Mouse (Mus musculus): ENCODE results near the gene Sec22c. TPM values are rescaled to one million over a fixed set of nuclear protein-coding genes. Genes with fewer than 3 reads are reported as not detected.
A peak's percentile ranks its signal among the peaks of the same experiment; 100 is the strongest.

Gene Sec22c
- total RNA-seq, 2 experiments from 2014 or later = 5.1 to 6.4 TPM

DNA sequence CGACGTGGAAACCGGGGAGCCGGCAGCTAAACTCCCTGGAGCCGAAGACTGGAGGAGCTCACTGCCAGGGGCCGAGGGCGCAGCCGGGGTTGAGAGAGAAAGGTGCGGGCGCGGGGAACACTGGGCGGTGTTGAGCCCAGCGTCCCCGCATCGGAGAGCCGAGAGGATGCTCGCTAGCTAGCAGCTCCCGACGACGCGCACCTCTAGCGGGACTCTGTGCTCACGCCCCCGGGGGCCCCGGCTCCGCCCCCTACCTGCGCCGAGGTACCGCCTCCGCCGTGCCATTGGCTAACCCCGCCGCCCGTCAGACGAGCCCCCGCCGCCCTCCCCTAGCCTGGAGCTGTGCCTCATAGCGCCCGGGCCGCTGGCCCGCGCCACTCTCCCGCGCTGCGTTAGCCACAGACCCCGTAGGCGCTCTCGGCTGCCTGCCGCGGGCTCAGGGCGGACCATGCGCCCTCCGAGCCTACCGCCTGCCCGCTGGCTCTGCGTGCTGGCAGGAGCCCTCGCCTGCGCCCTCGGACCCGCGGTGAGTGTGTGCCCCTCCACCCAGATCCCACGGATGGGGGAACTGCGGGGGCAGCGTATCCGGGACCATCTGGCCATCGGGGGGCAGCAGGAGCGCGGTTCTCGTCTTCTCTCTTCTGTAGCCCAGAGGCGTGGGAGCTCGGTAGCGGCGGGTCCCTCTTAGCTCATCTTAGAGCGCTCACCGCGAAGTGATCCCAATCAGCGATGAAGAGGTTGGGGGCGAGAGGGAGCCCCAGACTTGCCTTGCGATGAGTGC lies 62.7 kb downstream of the Sec22c start, which contains the start of gene Vipr1:
Vipr1 (plus strand) TSS at position 316 of the 781 bp plus-strand sequence.
- peak; percentile 54 for DNase-seq

DNA sequence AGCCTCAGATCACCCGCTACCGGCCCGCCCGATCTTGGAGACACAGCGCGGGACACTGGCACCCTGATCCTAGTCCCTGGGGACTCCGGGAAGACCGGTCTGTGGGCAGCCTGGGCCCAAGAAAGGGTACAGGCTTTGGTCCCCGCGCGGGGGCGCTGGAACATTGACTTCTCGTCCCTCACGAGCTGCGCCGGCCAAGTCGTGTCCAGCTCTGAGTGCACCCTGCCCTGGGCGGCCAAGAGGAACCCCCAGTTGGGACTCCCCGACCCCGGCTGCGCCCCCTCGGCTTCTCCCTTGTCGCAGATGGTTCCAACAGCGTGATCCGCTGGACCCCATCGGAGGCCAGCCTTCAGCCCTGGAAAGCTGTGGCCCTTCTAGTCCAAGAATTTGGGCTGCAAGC lies 63.3 kb downstream of the Sec22c start, which contains the start of gene Lyzl4:
Lyzl4 (minus strand) TSS at position 96 of the 400 bp plus-strand sequence.
- DNase-seq = peak; percentile 84

DNA sequence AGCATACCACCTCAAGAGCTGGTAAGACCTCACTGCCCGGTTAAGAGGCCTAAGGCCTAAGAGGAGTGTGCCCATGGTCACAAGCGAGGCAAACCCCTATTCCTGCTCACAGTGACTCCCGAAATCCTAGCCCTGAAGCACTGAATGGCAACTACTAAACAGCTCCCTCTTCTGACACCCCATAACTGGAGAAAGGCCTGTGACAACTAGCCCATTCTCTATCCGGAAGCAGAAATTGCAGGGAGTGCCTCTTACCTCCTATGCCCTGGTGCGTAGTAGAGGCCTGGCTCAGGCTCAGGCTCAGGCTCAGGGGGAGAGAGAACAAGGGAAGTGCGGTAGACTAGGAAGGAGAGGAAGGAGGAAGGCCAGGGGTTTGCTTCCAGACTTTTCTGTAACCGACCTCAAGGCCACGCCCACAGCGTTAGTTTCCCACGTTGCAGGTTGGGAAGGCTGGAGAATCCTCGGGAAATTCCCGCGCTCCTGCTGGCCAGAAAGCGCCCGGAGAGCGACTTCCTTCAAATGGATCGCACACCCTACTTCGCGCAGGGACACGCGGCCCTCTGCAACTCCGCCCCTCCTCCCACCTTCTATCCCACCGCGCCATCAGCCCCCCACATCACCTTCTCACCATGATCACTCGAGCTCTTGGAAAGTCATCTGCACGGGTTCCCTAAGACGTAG lies 63.9 kb downstream of the Sec22c start:
- DNase-seq = no peak

DNA sequence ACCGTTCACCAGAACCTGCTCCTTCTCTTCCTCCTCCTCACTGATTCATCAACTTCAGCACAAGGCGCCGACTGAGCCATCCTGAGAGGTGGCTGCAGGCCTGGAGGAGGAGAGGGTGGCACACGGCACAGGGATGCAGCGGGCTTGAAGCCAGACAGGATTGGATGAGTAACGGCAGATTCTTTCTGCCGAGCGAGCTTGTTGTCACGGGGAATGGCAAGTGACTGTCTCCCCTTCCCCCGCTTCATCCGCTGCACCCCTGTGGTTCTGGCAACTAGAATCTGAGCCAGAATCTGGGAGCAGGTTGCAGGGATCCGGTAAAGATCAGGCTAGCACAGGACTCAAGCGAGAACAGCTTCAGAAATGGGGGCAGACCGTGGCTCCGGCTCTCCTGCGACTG lies 65.5 kb downstream of the Sec22c start:
- DNase-seq = no peak

DNA sequence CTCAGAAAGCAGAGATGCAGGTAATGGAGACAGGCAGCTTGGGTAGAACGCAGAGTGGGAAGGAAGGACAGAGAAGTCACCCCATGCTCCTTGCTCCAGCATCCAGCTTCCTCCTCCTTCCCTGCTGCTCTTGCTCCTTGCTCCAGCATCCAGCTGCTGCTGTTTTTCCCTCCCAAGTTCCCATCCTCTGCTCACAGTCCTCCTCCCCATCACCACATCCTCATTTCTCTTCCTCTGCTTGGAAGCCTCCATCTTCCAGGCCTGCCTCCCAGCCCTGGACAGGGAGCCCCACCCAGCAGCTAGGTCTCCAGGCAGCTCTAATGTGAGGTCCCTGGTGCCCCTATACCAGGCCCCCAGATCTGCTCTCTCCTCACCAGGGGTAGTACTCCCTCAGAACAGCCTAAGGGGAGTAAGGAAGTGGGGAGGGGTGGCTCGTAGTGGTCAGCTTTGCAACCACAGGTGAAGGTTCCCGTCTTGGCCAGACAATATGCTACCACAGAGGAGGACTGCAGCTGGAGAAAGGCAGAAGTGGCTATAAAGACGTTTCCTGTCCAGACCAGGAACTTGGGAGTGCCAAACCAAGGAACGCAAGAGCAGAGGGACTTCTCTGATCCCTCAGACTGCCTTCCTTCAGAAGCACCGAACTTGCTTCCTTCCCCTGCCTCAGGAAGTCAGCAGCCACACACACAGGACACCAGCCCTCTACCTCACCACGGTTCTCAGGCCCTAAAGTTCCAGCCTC lies 69.3 kb downstream of the Sec22c start:
- no peak for DNase-seq

DNA sequence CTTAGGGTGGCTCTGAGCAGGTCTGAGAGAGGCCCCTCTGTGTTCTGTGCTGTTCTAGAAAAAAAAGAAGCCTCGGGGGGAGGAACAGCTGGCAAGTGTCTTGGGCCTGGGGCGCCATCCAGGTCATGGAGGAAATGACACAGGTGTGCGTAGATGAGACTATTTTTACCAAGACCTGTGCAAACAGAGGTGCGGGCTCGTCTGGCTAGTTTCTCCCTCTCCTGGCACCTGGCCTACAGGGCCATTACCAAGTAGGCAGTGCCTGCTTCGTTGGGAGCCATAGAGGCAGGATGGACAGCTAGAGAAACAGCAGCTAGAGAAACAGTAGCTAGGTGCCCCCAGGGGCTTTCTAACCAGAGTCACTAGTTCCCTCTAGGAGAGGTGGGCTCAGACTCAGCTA lies 72.0 kb downstream of the Sec22c start:
- DNase-seq = no peak

DNA sequence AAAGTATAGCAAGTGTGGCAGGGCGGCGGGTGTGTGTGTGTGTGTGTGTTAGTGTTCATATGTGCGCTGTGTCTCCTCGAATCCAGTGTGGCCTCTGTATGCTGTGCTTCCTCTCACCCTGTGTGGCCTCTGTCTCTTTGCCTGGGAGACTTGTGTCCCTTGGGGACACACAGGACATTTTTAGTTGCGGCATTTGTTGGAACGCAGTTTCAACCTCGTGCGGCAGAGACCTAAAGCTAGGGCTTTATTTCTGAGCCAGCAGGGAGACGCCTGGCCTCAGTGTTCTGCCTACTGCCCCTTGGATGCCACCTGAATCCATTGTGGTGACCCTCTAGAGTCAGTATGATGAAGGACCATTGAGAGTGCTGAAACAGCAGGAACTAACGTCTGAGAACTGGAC lies 72.4 kb downstream of the Sec22c start:
- no peak for DNase-seq

DNA sequence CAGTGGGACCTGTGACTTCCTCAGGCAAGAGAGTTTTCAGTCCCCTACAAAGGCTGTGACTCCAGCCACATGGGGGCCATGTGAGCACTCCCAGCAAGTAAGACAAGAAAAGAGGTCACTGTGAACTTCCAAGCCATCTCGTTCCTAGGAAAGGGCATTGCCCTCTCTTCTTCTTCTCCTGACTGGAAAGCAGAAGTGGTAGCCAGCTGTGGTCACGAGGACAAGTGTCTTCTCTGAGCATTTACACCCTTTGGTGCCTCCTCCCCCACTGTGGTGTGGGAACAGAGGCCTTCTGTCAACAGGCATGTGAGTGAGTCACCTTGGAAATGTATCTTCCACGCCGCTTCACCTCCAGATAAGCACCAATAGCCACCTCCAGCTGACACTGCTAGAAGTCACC lies 73.3 kb downstream of the Sec22c start:
- no peak for DNase-seq

DNA sequence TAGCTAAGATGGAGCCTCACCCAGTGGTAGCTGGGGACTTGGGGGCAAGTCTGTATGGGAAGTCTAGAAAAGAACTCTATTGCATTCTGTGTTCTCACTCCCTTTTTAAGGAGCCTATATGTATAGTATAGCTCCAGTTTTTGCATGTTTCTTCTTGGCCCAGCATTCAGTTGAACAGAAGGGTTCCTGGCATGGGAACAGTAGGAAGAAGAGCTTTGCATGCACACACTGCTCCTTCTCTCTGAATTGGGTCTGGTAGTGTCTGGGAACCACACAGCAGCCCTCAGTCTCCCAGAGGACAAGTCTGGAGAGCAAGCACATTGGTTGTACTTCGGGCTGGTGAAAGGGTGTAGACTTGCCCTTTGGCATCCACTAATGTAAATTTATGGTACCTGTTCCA lies 74.7 kb downstream of the Sec22c start:
- no peak for DNase-seq

Other genes starting within 250 kb of the Sec22c start
- gene Cck, start 209.8 kb downstream of the Sec22c start, total RNA-seq (2021) = under 1 TPM in 1 of 2 experiments, not detected in 1; 0.64 TPM
- under 1 TPM in 1 of 2 experiments, not detected in 1; 0.32 TPM for gene Lyzl4, start 63.4 kb downstream of the Sec22c start, total RNA-seq (2021)
- 1 to 10 TPM in 1 of 2 experiments, under 1 TPM in 1; 0.64 to 2.4 TPM for gene Vipr1, start 62.8 kb downstream of the Sec22c start, total RNA-seq (2021)
- gene Ss18l2, start 4.8 kb upstream of the Sec22c start, total RNA-seq (2021) = 100 to 1,000 TPM; 115 to 127 TPM
- 10 to 100 TPM; 67.6 to 73.5 TPM for gene Nktr, start 13.7 kb upstream of the Sec22c start, total RNA-seq (2021)
- gene Zfp651, start 53.8 kb upstream of the Sec22c start, total RNA-seq (2021) = 10 to 100 TPM; 75.6 to 81.6 TPM
- 10 to 100 TPM; 14.1 to 15.4 TPM for gene Klhl40, start 72.1 kb upstream of the Sec22c start, total RNA-seq (2021)
- 10 to 100 TPM; 72.5 to 84.4 TPM for gene Hhatl, start 87.0 kb upstream of the Sec22c start, total RNA-seq (2021)
- gene Ccdc13, start 134.0 kb upstream of the Sec22c start, total RNA-seq (2021) = not detected
- 100 to 1,000 TPM; 153 to 165 TPM for gene Higd1a, start 152.9 kb upstream of the Sec22c start, total RNA-seq (2021)
- 1 to 10 TPM; 3.1 to 5.8 TPM for gene Ackr2, start 192.9 kb upstream of the Sec22c start, total RNA-seq (2021)
- gene Cyp8b1, start 210.8 kb upstream of the Sec22c start, total RNA-seq (2021) = not detected
- under 1 TPM; 0.77 to 0.79 TPM for gene Fam198a, start 245.5 kb upstream of the Sec22c start, total RNA-seq (2021)

Data from heart, postnatal 4 days (tissue).